Mouse (Mus musculus) ES-Bruce4 (cell line): ENCODE measurements around the gene Ifi27l2b. TPM values are rescaled to one million over a fixed set of nuclear protein-coding genes. Genes with fewer than 3 reads are reported as not detected.
"Not testable (repeated sequence)": the region's sequence is repeated elsewhere in the genome, so short reads cannot be mapped to it uniquely, and the experiment has no call there.

ENCODE experiments used
- H3K27ac ChIP-seq: 2 replicates; pipeline ENCODE4 v1.5.1; 2012; ENCODE audit warnings: low read length, inconsistent platforms; ENCODE audit not compliant: insufficient read depth
- H3K27me3 ChIP-seq: 2 replicates; pipeline ENCODE4 v1.6.1; 2012; ENCODE audit warnings: mild to moderate bottlenecking, low read length, inconsistent platforms; ENCODE audit not compliant: control insufficient read depth, poor library complexity, insufficient read depth, severe bottlenecking
- H3K36me3 ChIP-seq: 2 replicates; pipeline ENCODE4 v1.6.1; 2012; ENCODE audit warnings: inconsistent platforms, mild to moderate bottlenecking, low read length, moderate library complexity; ENCODE audit not compliant: control insufficient read depth, poor library complexity, insufficient read depth, severe bottlenecking
- H3K4me1 ChIP-seq: one replicate; pipeline ENCODE4 v1.8.1; 2011; ENCODE audit warnings: low read length; ENCODE audit not compliant: control insufficient read depth, insufficient read depth
- H3K4me3 ChIP-seq: 2 replicates; pipeline ENCODE4 v1.5.1; 2011; ENCODE audit warnings: low read depth, mild to moderate bottlenecking, low read length
- H3K9ac ChIP-seq: 2 replicates; pipeline ENCODE4 v1.6.1; 2012; ENCODE audit warnings: low read depth, mild to moderate bottlenecking, inconsistent platforms; ENCODE audit not compliant: poor library complexity, severe bottlenecking
- H3K9me3 ChIP-seq: replicated peaks from 2 replicates; pipeline ENCODE4 v1.6.1; 2012; ENCODE audit warnings: mild to moderate bottlenecking, low read length, inconsistent platforms; ENCODE audit not compliant: control insufficient read depth, poor library complexity, insufficient read depth, severe bottlenecking
- CTCF ChIP-seq: IDR thresholded peaks from one replicate; pipeline ENCODE4 v1.8.1; 2011; ENCODE audit warnings: low read depth, low read length
- EP300 ChIP-seq: IDR thresholded peaks from 2 replicates; pipeline ENCODE4 v1.6.1; 2011; ENCODE audit warnings: low read depth, low read length; ENCODE audit not compliant: insufficient read depth
- POLR2A ChIP-seq: IDR thresholded peaks from one replicate; pipeline ENCODE4 v1.8.1; 2011; ENCODE audit warnings: low read length; ENCODE audit not compliant: insufficient read depth
- polyA plus RNA-seq: library from polyadenylated mRNA; stranded (reverse); fragments of >200 nt; gene quantifications from 2 replicates; pipeline ENCODE4 v1.2.4, GENCODE M21; 2011; ENCODE audit warnings: low read depth; ENCODE audit not compliant: missing spikeins, insufficient read depth, insufficient read length

Gene Ifi27l2b
- polyA plus RNA-seq, 1 experiment = not detected

DNA sequence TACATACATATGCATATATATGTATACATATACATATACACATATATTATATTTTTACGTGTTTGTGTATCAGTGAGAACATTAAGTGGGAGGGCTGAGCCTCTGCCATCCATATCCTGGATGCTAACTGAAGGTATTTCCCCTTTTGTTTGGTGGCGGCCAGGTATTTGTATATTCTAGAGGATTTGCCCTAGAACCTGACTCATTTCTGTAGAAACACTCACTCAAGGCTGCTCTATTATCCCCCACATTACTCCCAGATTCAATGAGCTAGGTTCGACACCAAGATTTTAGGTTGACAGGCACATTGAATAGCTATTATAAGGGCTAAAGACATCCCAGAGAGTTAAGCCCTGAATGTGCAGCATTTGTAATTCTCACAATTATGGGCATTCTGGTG is 12.0 kb downstream of the Ifi27l2b start:
- no peaks in the 10 kb centered on the region for H3K27me3 ChIP-seq
- no peaks in the 10 kb centered on the region for H3K4me1 ChIP-seq
- no peak for TF ChIP-seq EP300
- H3K27ac ChIP-seq = no peak overlapping the region
- no peak overlapping the region for H3K4me3 ChIP-seq
- no peaks in the 10 kb centered on the region for H3K9me3 ChIP-seq
- no peaks in the 10 kb centered on the region for H3K36me3 ChIP-seq
- no peak overlapping the region for H3K9ac ChIP-seq

DNA sequence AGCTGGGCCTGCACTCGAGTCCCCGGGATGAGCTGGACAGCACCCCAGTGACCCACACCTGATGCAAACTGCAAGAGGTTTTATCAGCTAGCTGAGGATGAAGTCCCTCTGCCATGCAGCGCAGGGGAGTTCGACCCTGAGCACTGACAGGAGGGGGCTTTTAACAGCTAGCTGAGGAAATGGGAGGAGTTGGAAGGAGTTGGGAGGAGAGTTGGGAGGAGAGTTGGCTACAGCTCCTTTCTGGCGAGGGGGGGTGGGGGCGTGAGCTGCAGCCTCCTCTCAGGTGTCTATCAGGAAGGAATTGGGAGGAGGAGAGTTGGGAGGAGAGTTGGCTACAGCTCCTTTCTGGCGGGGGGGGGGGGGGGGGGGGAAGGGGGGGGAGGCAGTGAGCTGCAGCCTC is 12.8 kb downstream of the Ifi27l2b start:
- not testable (repeated sequence) for H3K27ac ChIP-seq, H3K9me3 ChIP-seq, H3K4me3 ChIP-seq, H3K36me3 ChIP-seq, H3K27me3 ChIP-seq, H3K4me1 ChIP-seq, H3K9ac ChIP-seq

- Histone ChIP-seq H3K4me3 (no peak within 1 kb of the TSS), H3K27me3 (no peaks in the 10 kb centered on the region), H3K4me1 (no peaks in the 10 kb centered on the region), H3K9ac (no peak within 1 kb of the TSS), H3K27ac (no peak within 1 kb of the TSS), H3K36me3 (no peaks in the 10 kb centered on the region), H3K9me3 (no peaks in the 10 kb centered on the region)
- no peak for TF ChIP-seq CTCF
- no peak for TF ChIP-seq EP300
- no peak for TF ChIP-seq POLR2A
Observed at GRCm38 (mm10) chr12:103443524-103443923, 13.5 kb downstream of the Ifi27l2b start, which contains the start of gene Ifi27l2a. Gene Ifi27l2a, minus strand, starts transcription at chr12:103443680.

- no peaks in the 10 kb centered on the region for H3K9me3 ChIP-seq
Observed at GRCm38 (mm10) chr12:103437601-103438000, 19.4 kb downstream of the Ifi27l2b start.

DNA sequence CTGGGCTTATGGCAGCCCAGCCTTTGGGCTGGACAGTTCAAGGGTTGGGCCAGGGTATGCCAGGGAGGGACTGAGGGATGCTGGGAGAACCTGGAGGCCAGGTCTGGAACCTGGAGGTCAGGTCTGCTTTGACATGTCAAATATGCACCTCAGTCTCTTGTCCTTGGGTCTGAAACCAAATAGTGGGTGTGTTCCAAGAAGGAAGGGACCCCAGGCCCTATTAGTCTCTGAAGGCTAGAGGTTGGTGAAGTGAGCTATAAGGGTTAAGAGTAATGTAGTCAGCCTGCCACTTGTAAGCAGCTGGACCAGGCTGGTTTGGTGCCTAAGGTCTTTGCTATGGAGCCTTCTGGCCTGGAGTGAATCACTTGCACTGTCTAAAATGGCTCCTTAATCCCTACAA is 22.2 kb downstream of the Ifi27l2b start:
- H3K27me3 ChIP-seq = no peaks in the 10 kb centered on the region
- no peak overlapping the region for H3K4me3 ChIP-seq
- TF ChIP-seq CTCF (no peak), EP300 (no peak), POLR2A (no peak)
- no peak overlapping the region for H3K27ac ChIP-seq
- no peaks in the 10 kb centered on the region for H3K36me3 ChIP-seq
- H3K9me3 ChIP-seq = no peaks in the 10 kb centered on the region
- H3K9ac ChIP-seq = no peak overlapping the region
- no peaks in the 10 kb centered on the region for H3K4me1 ChIP-seq

More at GRCm38 (mm10) chr12:103437601-103438000, 19.4 kb downstream of the Ifi27l2b start:
- Histone ChIP-seq H3K27me3 (no peaks in the 10 kb centered on the region), H3K9ac (no peak overlapping the region), H3K36me3 (no peaks in the 10 kb centered on the region), H3K27ac (no peak overlapping the region), H3K4me1 (no peaks in the 10 kb centered on the region), H3K4me3 (no peak overlapping the region)
- TF ChIP-seq CTCF (no peak), EP300 (no peak), POLR2A (no peak)

GRCm38 (mm10) chr12:103433986-103434731 is 22.9 kb downstream of the Ifi27l2b start, which contains the start of gene Ifi27:
Gene Ifi27, plus strand, starts transcription at chr12:103434211.
- TF ChIP-seq EP300 (no peak), CTCF (no peak), POLR2A (no peak)
- Histone ChIP-seq H3K27me3 (no peaks in the 10 kb centered on the region), H3K9ac (no peak within 1 kb of the TSS), H3K4me1 (no peaks in the 10 kb centered on the region), H3K27ac (no peak within 1 kb of the TSS), H3K4me3 (no peak within 1 kb of the TSS), H3K9me3 (no peaks in the 10 kb centered on the region), H3K36me3 (no peaks in the 10 kb centered on the region)
